In the genomic region with DNA sequence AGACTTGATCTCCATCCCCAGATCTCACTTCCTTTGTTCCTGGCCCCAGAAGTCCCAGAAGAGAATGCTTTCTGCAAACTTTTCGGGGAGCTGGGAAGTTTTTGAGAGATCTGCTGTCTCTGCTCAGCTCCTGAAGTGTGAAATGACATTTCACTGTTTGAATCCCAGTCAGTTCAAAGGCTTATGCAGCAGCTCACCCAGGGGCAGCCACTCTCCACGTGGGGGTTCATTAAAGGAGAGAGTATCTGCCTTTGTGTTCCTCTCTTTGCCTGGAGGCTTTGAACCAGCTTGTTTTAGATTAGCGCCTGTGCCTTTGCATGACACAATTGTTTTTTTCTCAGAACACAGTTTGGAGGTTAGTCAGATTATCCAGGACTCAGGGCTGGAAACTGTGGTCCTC, we compare ENCODE assay signal across 20 mouse cellular contexts. TPM values are rescaled to one million over a fixed set of nuclear protein-coding genes. Genes with fewer than 3 reads are reported as not detected.
DNase-seq lines count a peak whose midpoint lies in the region; ATAC-seq lines count a peak whose summit lies in the region.
"Had no signal": no experiment of that assay in that cellular context is flagged by ENCODE, and none has a peak within 500 bp of the region (broad histone marks: within the 10 kb centered on the region; RNA-seq: fewer than 3 reads in every experiment).

No protein-coding gene starts in this region.

- H3K36me3 ChIP-seq in lung, embryonic 16.5 days (ENCODE audit: control insufficient read depth, insufficient read depth, low read length), result no peaks in the 10 kb centered on the region
- no peaks in the 10 kb centered on the region for H3K36me3 ChIP-seq in midbrain, embryonic 14.5 days (ENCODE audit: control insufficient read depth, insufficient read depth, low read length)
- H3K36me3 ChIP-seq: embryonic facial prominence, embryonic 13.5 days; heart, embryonic 15.5 days; hindbrain, embryonic 10.5 days; intestine, embryonic 15.5 days had no signal

- H3K27me3 ChIP-seq in lung, embryonic 16.5 days (ENCODE audit: control insufficient read depth, insufficient read depth, low read depth, low read length), result peaks cover 2% of the 10 kb centered on the region; the same call in 1 of the 2 replicates
- H3K27me3 ChIP-seq in midbrain, embryonic 14.5 days (ENCODE audit: control insufficient read depth, insufficient read depth, low read length), result no peaks in the 10 kb centered on the region

- H3K27ac ChIP-seq in lung, embryonic 16.5 days (ENCODE audit: low read length), result 0 out of 2 replicates have a peak overlapping the region, but pooled peaks have one; percentile 10
- no peak overlapping the region for H3K27ac ChIP-seq in midbrain, embryonic 14.5 days (replicated peaks; ENCODE audit: low read depth, low read length)
- H3K27ac ChIP-seq: embryonic facial prominence, embryonic 13.5 days; forebrain, embryonic 13.5 days; heart, embryonic 15.5 days; hindbrain, embryonic 10.5 days; hindbrain, embryonic 14.5 days; intestine, embryonic 15.5 days had no signal

- H3K4me3 ChIP-seq in lung, embryonic 16.5 days (ENCODE audit: low read length), result no peak overlapping the region
- no peak overlapping the region for H3K4me3 ChIP-seq in midbrain, embryonic 14.5 days (replicated peaks; ENCODE audit: low read depth, low read length)
- H3K4me3 ChIP-seq: embryonic facial prominence, embryonic 13.5 days; forebrain, embryonic 13.5 days; heart, embryonic 15.5 days; hindbrain, embryonic 10.5 days; intestine, embryonic 15.5 days had no signal

- no peak overlapping the region for H3K4me2 ChIP-seq in lung, embryonic 16.5 days (ENCODE audit: low read depth, low read length)
- no peak overlapping the region for H3K4me2 ChIP-seq in midbrain, embryonic 14.5 days (ENCODE audit: low read length)
- H3K4me2 ChIP-seq: embryonic facial prominence, embryonic 13.5 days; forebrain, embryonic 13.5 days; heart, embryonic 11.5 days; heart, embryonic 15.5 days; hindbrain, embryonic 14.5 days; intestine, embryonic 15.5 days had no signal

- no peak for ATAC-seq in lung, embryonic 16.5 days (ENCODE audit: low read depth)
- no peak for ATAC-seq in midbrain, embryonic 14.5 days (ENCODE audit: low FRiP score, low TSS enrichment)
- ATAC-seq: forebrain, embryonic 13.5 days; intestine, embryonic 15.5 days had no signal

- no peak overlapping the region for H3K9ac ChIP-seq in lung, embryonic 16.5 days (ENCODE audit: low read length)
- H3K9ac ChIP-seq in midbrain, embryonic 14.5 days (replicated peaks; ENCODE audit: low read length), result no peak overlapping the region
- H3K9ac ChIP-seq: embryonic facial prominence, embryonic 13.5 days; forebrain, embryonic 13.5 days; heart, embryonic 15.5 days; hindbrain, embryonic 14.5 days; intestine, embryonic 15.5 days had no signal

- no peaks in the 10 kb centered on the region for H3K9me3 ChIP-seq in lung, embryonic 16.5 days (ENCODE audit: control insufficient read depth, low read length)
- H3K9me3 ChIP-seq in midbrain, embryonic 14.5 days (ENCODE audit: control insufficient read depth, low read length), result no peaks in the 10 kb centered on the region
- H3K9me3 ChIP-seq: embryonic facial prominence, embryonic 13.5 days; forebrain, embryonic 13.5 days; heart, embryonic 15.5 days; hindbrain, embryonic 10.5 days; intestine, embryonic 15.5 days had no signal

- WGBS in lung, embryonic 16.5 days, result 22% methylated on average over 3 of the region's 3 CpGs
- 3% methylated on average over 3 of the region's 3 CpGs for WGBS in midbrain, embryonic 14.5 days

- DNase-seq in lung, adult 18-20 months, result no peak
- DNase-seq in embryo, embryonic 11 days, result peak; percentile 12
- DNase-seq in midbrain, embryonic 14.5 days, result peak; percentile 67
- no peak for DNase-seq in adrenal gland, postnatal 14 days
- no peak for DNase-seq in cerebellum, postnatal 14 days
- DNase-seq: adrenal gland, adult 2 months; adrenal gland, postnatal 36 days; cerebellum, adult 11-12 months; cerebellum, adult 9-10 months; cerebellum, postnatal 36 days; gastrocnemius, postnatal 36 days; heart, adult 18-20 months had no signal

- peaks cover 11% of the 10 kb centered on the region for H3K4me1 ChIP-seq in lung, embryonic 16.5 days (replicated peaks; ENCODE audit: control insufficient read depth, insufficient read depth, low read length)
- H3K4me1 ChIP-seq in midbrain, embryonic 14.5 days (ENCODE audit: control insufficient read depth, insufficient read depth, low read length), result peaks cover under 1% of the 10 kb centered on the region; the same call in 1 of the 2 replicates
- H3K4me1 ChIP-seq: embryonic facial prominence, embryonic 13.5 days; heart, embryonic 15.5 days; intestine, embryonic 15.5 days had no signal

RNA-seq across cellular contexts. Expression of a gene that starts 6.3 kb away (rescaled TPM):
- 45.7 and 47.0 TPM in 2 replicates for polyA plus RNA-seq in lung, embryonic 16.5 days (2015; fragmentation: Nextera tagmentation; extraction: Ambion mirVana)
- 18.7 and 22.8 TPM in 2 replicates for polyA plus RNA-seq in midbrain, embryonic 14.5 days (2014; fragmentation: Nextera tagmentation; extraction: Ambion mirVana)
- 43.8 and 46.5 TPM in 2 replicates for total RNA-seq in adrenal gland, postnatal 14 days (2021)

Comparison
In these comparisons a context has a peak if more than half of its experiments do, and no peak if none do; other contexts are left out.
1. DNase-seq: peak in embryo, embryonic 11 days (single experiment) and midbrain, embryonic 14.5 days (single experiment); none in lung, adult 18-20 months (0 of 2), adrenal gland, postnatal 14 days (single experiment) and cerebellum, postnatal 14 days (0 of 2).